22 mouse cellular contexts compared by ENCODE assay signal in genomic region chr10:108414936-108415635, GRCm38 (mm10).
DNase-seq lines count a peak whose midpoint lies in the region; ATAC-seq and TF ChIP-seq lines count a peak whose summit lies in the region.
"Had no signal": no experiment of that assay in that cellular context is flagged by ENCODE, and none has a peak within 500 bp of the region (broad histone marks: within the 10 kb centered on the region; RNA-seq: fewer than 3 reads in every experiment).

No protein-coding gene starts in this region.

- ATAC-seq in hindbrain, embryonic 13.5 days (ENCODE audit: low FRiP score) = 0 out of 2 replicates have a peak, but pooled peaks have one; percentile 39
- no peak for ATAC-seq in hindbrain, embryonic 11.5 days (ENCODE audit: low FRiP score)
- ATAC-seq in liver, embryonic 13.5 days (ENCODE audit: low read depth) = 0 out of 2 replicates have a peak, but pooled peaks have one; percentile 18
- no peak for ATAC-seq in liver, embryonic 11.5 days (replicated peaks; ENCODE audit: low FRiP score)
- ATAC-seq: forebrain, embryonic 14.5 days had no signal

- H3K4me1 ChIP-seq in hindbrain, embryonic 13.5 days (replicated peaks) = no peaks in the 10 kb centered on the region
- no peaks in the 10 kb centered on the region for H3K4me1 ChIP-seq in hindbrain, embryonic 11.5 days (replicated peaks; ENCODE audit: control insufficient read depth, insufficient read depth, low read length)
- no peaks in the 10 kb centered on the region for H3K4me1 ChIP-seq in liver, embryonic 13.5 days (replicated peaks)
- H3K4me1 ChIP-seq in liver, embryonic 11.5 days (replicated peaks; ENCODE audit: control insufficient read depth, insufficient read depth, low read length) = no peaks in the 10 kb centered on the region
- peaks cover 24% of the 10 kb centered on the region for H3K4me1 ChIP-seq in E14TG2a.4 (replicated peaks; ENCODE audit: low read depth, low read length)
- peaks cover 2 to 3% of the 10 kb centered on the region in 2 experiments; a peak in 2 of 4 replicates for H3K4me1 ChIP-seq in ES-E14 (ENCODE audit: control insufficient read depth in 2 of 2, insufficient read depth in 2 of 2, low read length in 2 of 2, poor library complexity in 1 of 2)
- H3K4me1 ChIP-seq: embryonic facial prominence, embryonic 15.5 days; forebrain, embryonic 10.5 days; heart, embryonic 13.5 days had no signal

- no peak overlapping the region for H3K9ac ChIP-seq in hindbrain, embryonic 13.5 days
- H3K9ac ChIP-seq in hindbrain, embryonic 11.5 days (ENCODE audit: low read depth, low read length) = no peak overlapping the region
- H3K9ac ChIP-seq in liver, embryonic 13.5 days = no peak overlapping the region
- no peak overlapping the region for H3K9ac ChIP-seq in liver, embryonic 11.5 days (ENCODE audit: low read depth, low read length)
- H3K9ac ChIP-seq in ES-E14 (ENCODE audit: insufficient read depth, low read depth, low read length, poor library complexity, severe bottlenecking) = no peak overlapping the region
- H3K9ac ChIP-seq: embryonic facial prominence, embryonic 15.5 days; heart, embryonic 13.5 days; hindbrain, embryonic 14.5 days had no signal

- DNase-seq in hindbrain, embryonic 11.5 days (ENCODE audit: low spot score) = no peak
- no peak for DNase-seq in liver, embryonic 13.5 days
- no peak for DNase-seq in liver, embryonic 11.5 days (ENCODE audit: low spot score)
- no peak for DNase-seq in ES-E14 (ENCODE audit: low read depth, low spot score)
- DNase-seq in spleen, adult 18-20 months = no peak
- no peak for DNase-seq in layer of hippocampus, postnatal 36 days
- DNase-seq: adrenal gland, adult 2 months; adrenal gland, postnatal 25 days; cerebellum, adult 18-20 months; cerebellum, postnatal 14 days; embryo, embryonic 11 days; gastrocnemius, adult 2 months; gastrocnemius, postnatal 25 days; heart, postnatal 36 days had no signal

- no peak overlapping the region for H3K27ac ChIP-seq in hindbrain, embryonic 13.5 days
- no peak overlapping the region for H3K27ac ChIP-seq in hindbrain, embryonic 11.5 days (ENCODE audit: low read depth, low read length)
- H3K27ac ChIP-seq in liver, embryonic 13.5 days = no peak overlapping the region
- no peak overlapping the region for H3K27ac ChIP-seq in liver, embryonic 11.5 days (ENCODE audit: low read depth, low read length)
- H3K27ac ChIP-seq in ES-E14 (ENCODE audit: insufficient read depth, low read depth, low read length, poor library complexity, severe bottlenecking) = peak overlapping the region; percentile 24; the same call in 1 of the 2 replicates
- H3K27ac ChIP-seq: embryonic facial prominence, embryonic 15.5 days; forebrain, embryonic 10.5 days; gastrocnemius, adult 2 months; heart, embryonic 13.5 days; hindbrain, embryonic 14.5 days had no signal

- in situ Hi-C loops in ES-E14 (cut with MboI; ENCODE audit: low sequenced_read_pairs in 2 of 2, unreplicated experiment in 2 of 2) = no loop called here

- 91% methylated on average over 14 of the region's 14 CpGs for WGBS in hindbrain, embryonic 13.5 days
- 92% methylated on average over 14 of the region's 14 CpGs for WGBS in hindbrain, embryonic 11.5 days
- whole genome bisulfite sequencing in liver, embryonic 13.5 days (ENCODE audit: insufficient replicate concordance) = 86% methylated on average over 14 of the region's 14 CpGs
- 92% methylated on average over 14 of the region's 14 CpGs for WGBS in liver, embryonic 11.5 days

- no peaks in the 10 kb centered on the region for H3K27me3 ChIP-seq in hindbrain, embryonic 13.5 days
- H3K27me3 ChIP-seq in hindbrain, embryonic 11.5 days (ENCODE audit: control insufficient read depth, insufficient read depth, low read length) = no peaks in the 10 kb centered on the region
- no peaks in the 10 kb centered on the region for H3K27me3 ChIP-seq in liver, embryonic 13.5 days
- H3K27me3 ChIP-seq in liver, embryonic 11.5 days (replicated peaks; ENCODE audit: control insufficient read depth, insufficient read depth, low read length) = no peaks in the 10 kb centered on the region
- no peaks in the 10 kb centered on the region for H3K27me3 ChIP-seq in E14TG2a.4 (ENCODE audit: insufficient read depth, low read length)
- H3K27me3 ChIP-seq: embryonic facial prominence, embryonic 15.5 days; heart, embryonic 13.5 days had no signal

- no peaks in the 10 kb centered on the region for H3K9me3 ChIP-seq in hindbrain, embryonic 13.5 days
- no peaks in the 10 kb centered on the region for H3K9me3 ChIP-seq in hindbrain, embryonic 11.5 days (ENCODE audit: control insufficient read depth, low read length)
- H3K9me3 ChIP-seq in liver, embryonic 13.5 days (replicated peaks) = no peaks in the 10 kb centered on the region
- no peaks in the 10 kb centered on the region for H3K9me3 ChIP-seq in liver, embryonic 11.5 days (ENCODE audit: control insufficient read depth, low read length)
- H3K9me3 ChIP-seq in E14TG2a.4 (ENCODE audit: low read length) = no peaks in the 10 kb centered on the region
- H3K9me3 ChIP-seq in ES-E14 (ENCODE audit: control insufficient read depth, insufficient read depth, low read depth, low read length) = no peaks in the 10 kb centered on the region
- H3K9me3 ChIP-seq: embryonic facial prominence, embryonic 15.5 days; forebrain, embryonic 10.5 days; heart, embryonic 13.5 days had no signal

- H3K4me2 ChIP-seq in hindbrain, embryonic 13.5 days = no peak overlapping the region
- H3K4me2 ChIP-seq in hindbrain, embryonic 11.5 days (replicated peaks; ENCODE audit: low read depth, low read length) = no peak overlapping the region
- H3K4me2 ChIP-seq in liver, embryonic 13.5 days = no peak overlapping the region
- H3K4me2 ChIP-seq in liver, embryonic 11.5 days = no peak overlapping the region
- H3K4me2 ChIP-seq: embryonic facial prominence, embryonic 15.5 days; heart, embryonic 13.5 days; hindbrain, embryonic 14.5 days had no signal

- no peaks in the 10 kb centered on the region for H3K36me3 ChIP-seq in hindbrain, embryonic 13.5 days
- no peaks in the 10 kb centered on the region for H3K36me3 ChIP-seq in hindbrain, embryonic 11.5 days (ENCODE audit: control insufficient read depth, insufficient read depth, low read length)
- H3K36me3 ChIP-seq in liver, embryonic 13.5 days = peaks cover 11% of the 10 kb centered on the region
- peaks cover 7% of the 10 kb centered on the region for H3K36me3 ChIP-seq in liver, embryonic 11.5 days (ENCODE audit: control insufficient read depth, insufficient read depth, low read length)
- H3K36me3 ChIP-seq in E14TG2a.4 (ENCODE audit: insufficient read depth, low read length) (peaks cover 33% of the 10 kb centered on the region), ES-E14 (ENCODE audit: control insufficient read depth, insufficient read depth, low read length, poor library complexity, severe bottlenecking) (peaks cover 5% of the 10 kb centered on the region; the same call in 1 of the 2 replicates)
- H3K36me3 ChIP-seq: embryonic facial prominence, embryonic 15.5 days had no signal

- no peak overlapping the region for H3K4me3 ChIP-seq in hindbrain, embryonic 13.5 days
- H3K4me3 ChIP-seq in hindbrain, embryonic 11.5 days (ENCODE audit: low read depth, low read length) = no peak overlapping the region
- no peak overlapping the region for H3K4me3 ChIP-seq in liver, embryonic 13.5 days (replicated peaks)
- no peak overlapping the region for H3K4me3 ChIP-seq in liver, embryonic 11.5 days (ENCODE audit: low read depth, low read length)
- H3K4me3 ChIP-seq in E14TG2a.4 (replicated peaks; ENCODE audit: low read length) = peak overlapping the region; percentile 74
- peak overlapping the region; percentile 50 to 59 for H3K4me3 ChIP-seq in ES-E14 (ENCODE audit: insufficient read depth in 1 of 2, low read depth in 1 of 2, low read length in 2 of 2, poor library complexity in 1 of 2, severe bottlenecking in 1 of 2)
- H3K4me3 ChIP-seq: embryonic facial prominence, embryonic 15.5 days; erythroblast, embryonic 14.5 days; forebrain, embryonic 10.5 days; gastrocnemius, adult 2 months; heart, embryonic 13.5 days had no signal

- no peak for TF ChIP-seq CTCF in E14TG2a.4 (conservative IDR thresholded peaks at IDR 0.05; ENCODE audit: low read length)

TF ChIP-seq in ES-E14, 5 proteins besides CTCF, POLR2A, EP300 and RAD21:
- TF ChIP-seq ZC3H11A (IDR thresholded peaks at IDR 0.05; ENCODE audit: borderline replicate concordance, low read depth, low read length) = no peak

Comparison
In these comparisons a context has a peak if more than half of its experiments do, and no peak if none do; other contexts are left out.
1. ATAC-seq: peak in hindbrain, embryonic 13.5 days (single experiment) and liver, embryonic 13.5 days (single experiment); none in hindbrain, embryonic 11.5 days (single experiment) and liver, embryonic 11.5 days (single experiment).
2. H3K4me3 ChIP-seq: peak in E14TG2a.4 (single experiment) and ES-E14 (2 of 2); none in hindbrain, embryonic 13.5 days (single experiment), hindbrain, embryonic 11.5 days (single experiment), liver, embryonic 13.5 days (single experiment) and liver, embryonic 11.5 days (single experiment).